Mouse (Mus musculus): ENCODE results near the gene Klf12. TPM values are rescaled to one million over a fixed set of nuclear protein-coding genes. Genes with fewer than 3 reads are reported as not detected.
A peak's percentile ranks its signal among the peaks of the same experiment; 100 is the strongest.

Klf12 gene
- 25.8 and 29.2 TPM in 2 replicates for total RNA-seq (2014; rRNA removed)
- polyA plus RNA-seq (2012; rRNA removed): 17.9 and 20.7 TPM in 2 replicates

GRCm38 (mm10) chr14:100284119-100284860 is at the start of gene Klf12:
Gene Klf12, minus strand, starts transcription at chr14:100284679.
- TF ChIP-seq CTCF (IDR thresholded peaks at IDR 0.05; ENCODE audit: low read depth, low read length) (no peak), POLR2A (IDR thresholded peaks at IDR 0.05; ENCODE audit: extremely low read depth, insufficient read depth, low read length) (peak; percentile 27; the same call in 1 of the 2 replicates)
- H3K4me3 ChIP-seq (ENCODE audit: insufficient read depth, low read depth, low read length): peak within 1 kb of the TSS; percentile 67
- H3K27me3 ChIP-seq (ENCODE audit: control insufficient read depth, insufficient read depth, low read length): no peaks in the 10 kb centered on the region
- peak; percentile 59 for DNase-seq (ENCODE audit: extremely low read depth, low read depth, low spot score)
- no peaks in the 10 kb centered on the region for H3K36me3 ChIP-seq (ENCODE audit: control insufficient read depth, insufficient read depth, low read length)
- peak within 1 kb of the TSS; percentile 68 for H3K9ac ChIP-seq (ENCODE audit: low read depth, low read length)
- peak within 1 kb of the TSS; percentile 95 for H3K27ac ChIP-seq (replicated peaks; ENCODE audit: insufficient read depth, low read depth, low read length)
- peaks cover 6% of the 10 kb centered on the region; the same call in 1 of the 2 replicates for H3K4me1 ChIP-seq (ENCODE audit: control insufficient read depth, insufficient read depth, low read length)
- WGBS: under 1% methylated on average over 38 of the region's 40 CpGs
- peaks cover 12% of the 10 kb centered on the region for H3K79me2 ChIP-seq (ENCODE audit: control insufficient read depth, insufficient read depth, low read length)

DNA sequence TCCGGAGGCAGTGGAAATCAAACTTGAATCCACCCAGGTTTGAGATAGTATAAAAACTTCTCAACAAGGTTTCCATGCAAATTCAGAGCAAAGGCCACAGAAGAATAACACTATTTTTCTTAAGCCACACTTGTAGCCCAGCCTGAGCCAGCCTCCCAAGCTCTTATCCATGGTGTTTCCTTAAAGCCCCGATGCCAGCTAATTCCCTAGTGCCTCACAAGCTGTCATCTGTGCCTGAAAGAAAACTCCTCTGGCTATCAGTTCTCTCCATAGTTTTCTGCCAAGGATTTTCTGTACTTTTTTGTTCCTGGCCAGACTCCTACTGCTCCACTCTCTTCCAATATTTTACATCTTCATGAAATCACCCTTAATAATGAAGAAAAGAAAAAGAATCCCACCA is 48.9 kb upstream of the Klf12 start:
- no peak for DNase-seq (ENCODE audit: extremely low read depth, low read depth, low spot score)
- Histone ChIP-seq H3K4me1 (ENCODE audit: control insufficient read depth, insufficient read depth, low read length) (peaks cover 3% of the 10 kb centered on the region; the same call in 1 of the 2 replicates), H3K27ac (replicated peaks; ENCODE audit: insufficient read depth, low read depth, low read length) (no peak overlapping the region), H3K79me2 (ENCODE audit: control insufficient read depth, insufficient read depth, low read length) (no peaks in the 10 kb centered on the region), H3K4me3 (ENCODE audit: insufficient read depth, low read depth, low read length) (no peak overlapping the region), H3K36me3 (ENCODE audit: control insufficient read depth, insufficient read depth, low read length) (no peaks in the 10 kb centered on the region), H3K27me3 (ENCODE audit: control insufficient read depth, insufficient read depth, low read length) (no peaks in the 10 kb centered on the region), H3K9ac (ENCODE audit: low read depth, low read length) (no peak overlapping the region)
- 85% methylated on average over 2 of the region's 2 CpGs for WGBS
- no peak for TF ChIP-seq POLR2A (IDR thresholded peaks at IDR 0.05; ENCODE audit: extremely low read depth, insufficient read depth, low read length)

- no peaks in the 10 kb centered on the region for H3K36me3 ChIP-seq (ENCODE audit: control insufficient read depth, insufficient read depth, low read length)
- TF ChIP-seq POLR2A (IDR thresholded peaks at IDR 0.05; ENCODE audit: extremely low read depth, insufficient read depth, low read length) (no peak), CTCF (IDR thresholded peaks at IDR 0.05; ENCODE audit: low read depth, low read length) (no peak)
- peaks cover 5% of the 10 kb centered on the region; the same call in 1 of the 2 replicates for H3K4me1 ChIP-seq (ENCODE audit: control insufficient read depth, insufficient read depth, low read length)
- H3K27ac ChIP-seq (replicated peaks; ENCODE audit: insufficient read depth, low read depth, low read length): no peak overlapping the region
- 66% methylated on average over 6 of the region's 6 CpGs for WGBS
- no peak overlapping the region for H3K9ac ChIP-seq (ENCODE audit: low read depth, low read length)
- H3K79me2 ChIP-seq (ENCODE audit: control insufficient read depth, insufficient read depth, low read length): no peaks in the 10 kb centered on the region
- no peak overlapping the region for H3K4me3 ChIP-seq (ENCODE audit: insufficient read depth, low read depth, low read length)
- no peaks in the 10 kb centered on the region for H3K27me3 ChIP-seq (ENCODE audit: control insufficient read depth, insufficient read depth, low read length)
- peak; percentile 29 for DNase-seq (ENCODE audit: extremely low read depth, low read depth, low spot score)
These were observed 44.3 kb upstream of the Klf12 start for GRCm38 (mm10) chr14:100328602-100329276.

GRCm38 (mm10) chr14:100324303-100324702 is 39.8 kb upstream of the Klf12 start:
- no peak overlapping the region for H3K9ac ChIP-seq (ENCODE audit: low read depth, low read length)
- no peaks in the 10 kb centered on the region for H3K27me3 ChIP-seq (ENCODE audit: control insufficient read depth, insufficient read depth, low read length)
- 17% methylated on average over 7 of the region's 7 CpGs for WGBS

DNA sequence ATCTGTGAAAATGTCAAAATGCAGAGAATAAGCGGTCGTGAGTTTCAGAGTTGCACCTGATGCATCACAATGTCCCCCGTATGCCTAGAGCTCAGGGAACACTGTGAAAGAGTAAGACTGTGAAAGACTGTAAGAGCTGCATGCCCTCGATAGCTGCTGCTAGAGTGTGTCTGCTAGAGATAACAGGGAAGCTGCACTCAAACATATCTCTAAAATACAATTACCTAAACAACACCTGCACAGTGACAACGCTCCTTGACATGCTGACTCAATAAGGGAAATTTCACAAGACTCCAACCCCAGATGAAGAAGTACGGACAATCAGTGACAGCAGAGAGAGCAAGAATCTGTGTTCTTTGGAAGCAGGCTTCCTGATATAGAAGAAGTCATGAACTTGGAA is 37.5 kb upstream of the Klf12 start:
- TF ChIP-seq CTCF (IDR thresholded peaks at IDR 0.05; ENCODE audit: low read depth, low read length): no peak
- TF ChIP-seq POLR2A (IDR thresholded peaks at IDR 0.05; ENCODE audit: extremely low read depth, insufficient read depth, low read length): no peak
- H3K4me1 ChIP-seq (ENCODE audit: control insufficient read depth, insufficient read depth, low read length): peaks cover 4% of the 10 kb centered on the region; the same call in 1 of the 2 replicates
- H3K27ac ChIP-seq (replicated peaks; ENCODE audit: insufficient read depth, low read depth, low read length): no peak overlapping the region
- no peak overlapping the region for H3K9ac ChIP-seq (ENCODE audit: low read depth, low read length)
- WGBS: 92% methylated on average over 6 of the region's 6 CpGs
- no peak for DNase-seq (ENCODE audit: extremely low read depth, low read depth, low spot score)
- no peaks in the 10 kb centered on the region for H3K36me3 ChIP-seq (ENCODE audit: control insufficient read depth, insufficient read depth, low read length)
- H3K79me2 ChIP-seq (ENCODE audit: control insufficient read depth, insufficient read depth, low read length): no peaks in the 10 kb centered on the region
- H3K4me3 ChIP-seq (ENCODE audit: insufficient read depth, low read depth, low read length): no peak overlapping the region
- no peaks in the 10 kb centered on the region for H3K27me3 ChIP-seq (ENCODE audit: control insufficient read depth, insufficient read depth, low read length)

More at GRCm38 (mm10) chr14:100324303-100324702, 39.8 kb upstream of the Klf12 start:
- Histone ChIP-seq H3K4me1 (ENCODE audit: control insufficient read depth, insufficient read depth, low read length) (peaks cover 8% of the 10 kb centered on the region; the same call in 1 of the 2 replicates), H3K27ac (replicated peaks; ENCODE audit: insufficient read depth, low read depth, low read length) (peak overlapping the region; percentile 48; the same call in 1 of the 2 replicates), H3K36me3 (ENCODE audit: control insufficient read depth, insufficient read depth, low read length) (no peaks in the 10 kb centered on the region), H3K4me3 (ENCODE audit: insufficient read depth, low read depth, low read length) (no peak overlapping the region), H3K79me2 (ENCODE audit: control insufficient read depth, insufficient read depth, low read length) (no peaks in the 10 kb centered on the region)
- peak; percentile 99 for DNase-seq (ENCODE audit: extremely low read depth, low read depth, low spot score)
- TF ChIP-seq POLR2A (IDR thresholded peaks at IDR 0.05; ENCODE audit: extremely low read depth, insufficient read depth, low read length) (no peak), CTCF (IDR thresholded peaks at IDR 0.05; ENCODE audit: low read depth, low read length) (no peak)
